Mouse (Mus musculus) spleen, postnatal 14 days (tissue): ENCODE measurements around the gene Itgal.
"Not testable (repeated sequence)": the region's sequence is repeated elsewhere in the genome, so short reads cannot be mapped to it uniquely, and the experiment has no call there.

Experiments used
- DNase-seq, 2 experiments: peaks; one replicate each; pipeline ENCODE4 v3.0.0; 2021 to 2022; ENCODE audit warnings: low spot score in 2 of 2

Itgal gene

GRCm38 (mm10) chr7:127341861-127342260 is 45.8 kb downstream of the Itgal start:
- DNase-seq, result not testable (repeated sequence)

GRCm38 (mm10) chr7:127342332-127342731 is 46.3 kb downstream of the Itgal start:
- no peak for DNase-seq

GRCm38 (mm10) chr7:127342888-127343287 is 46.8 kb downstream of the Itgal start:
- DNase-seq, result no peak

- no peak for DNase-seq
Observed at GRCm38 (mm10) chr7:127343351-127344019, 47.4 kb downstream of the Itgal start.

GRCm38 (mm10) chr7:127344371-127344770 is 48.3 kb downstream of the Itgal start:
- DNase-seq, result no peak

- DNase-seq, result peak in 1 of 2 experiments; percentile 15
Observed at GRCm38 (mm10) chr7:127345092-127345491, 49.0 kb downstream of the Itgal start.

- DNase-seq, result peak; percentile 81 to 82
Observed at GRCm38 (mm10) chr7:127345512-127346325, 49.7 kb downstream of the Itgal start, which contains the start of gene Zfp768. Gene Zfp768 (minus strand): TSS chr7:127345589.

- no peak for DNase-seq
Observed at GRCm38 (mm10) chr7:127346676-127347075, 50.6 kb downstream of the Itgal start.

- DNase-seq, result no peak
Observed at GRCm38 (mm10) chr7:127351230-127352004, 55.4 kb downstream of the Itgal start.

GRCm38 (mm10) chr7:127355796-127356195 is 59.7 kb downstream of the Itgal start:
- no peak for DNase-seq

- no peak for DNase-seq
Observed at GRCm38 (mm10) chr7:127357871-127358270, 61.8 kb downstream of the Itgal start.

- DNase-seq, result no peak
Observed at GRCm38 (mm10) chr7:127358472-127358871, 62.4 kb downstream of the Itgal start.

- no peak for DNase-seq
Observed at GRCm38 (mm10) chr7:127360265-127360664, 64.2 kb downstream of the Itgal start.

- no peak for DNase-seq
Observed at GRCm38 (mm10) chr7:127361449-127361848, 65.4 kb downstream of the Itgal start.

GRCm38 (mm10) chr7:127362418-127362817 is 66.4 kb downstream of the Itgal start:
- not testable (repeated sequence) for DNase-seq

GRCm38 (mm10) chr7:127363475-127363921 is 67.4 kb downstream of the Itgal start:
- no peak for DNase-seq

GRCm38 (mm10) chr7:127364166-127364565 is 68.1 kb downstream of the Itgal start:
- DNase-seq, result no peak

GRCm38 (mm10) chr7:127366249-127366648 is 70.2 kb downstream of the Itgal start:
- DNase-seq, result no peak

- DNase-seq, result no peak
Observed at GRCm38 (mm10) chr7:127371213-127371612, 75.2 kb downstream of the Itgal start.

- not testable (repeated sequence) for DNase-seq
Observed at GRCm38 (mm10) chr7:127371870-127372269, 75.8 kb downstream of the Itgal start.

GRCm38 (mm10) chr7:127375271-127376245 is 79.5 kb downstream of the Itgal start, which contains the start of gene Zfp747:
Gene Zfp747 (minus strand): TSS chr7:127376050.
- DNase-seq, result peak; percentile 90
